13 mouse cellular contexts compared by ENCODE assay signal in the genomic region with DNA sequence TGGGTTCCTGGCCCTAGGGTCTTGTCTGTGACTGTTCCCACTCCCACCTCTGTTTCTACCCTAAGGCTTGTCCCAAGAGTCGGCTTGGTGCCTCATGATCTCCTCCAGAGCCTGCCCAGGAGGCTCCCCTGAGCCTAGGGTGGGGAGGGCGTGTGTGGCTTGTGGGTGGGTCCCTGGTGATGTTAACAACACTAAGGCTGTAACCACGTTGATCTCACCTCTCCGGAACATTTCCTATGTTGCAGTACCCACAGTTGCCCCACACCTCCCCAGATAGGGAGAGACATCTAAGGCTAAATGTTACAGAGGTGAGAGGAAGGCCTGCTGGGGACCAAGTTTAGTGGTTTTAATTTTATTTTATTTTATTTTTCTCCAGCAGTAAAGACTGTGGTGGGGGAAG.
"Had no signal": no experiment of that assay in that cellular context is flagged by ENCODE, and none has a peak within 500 bp of the region (broad histone marks: within the 10 kb centered on the region; RNA-seq: fewer than 3 reads in every experiment).

No protein-coding gene starts in this region.

- DNase-seq: kidney, adult 2 months; kidney, postnatal 25 days; layer of hippocampus, adult 9-11 months; liver; lung, adult 18-20 months; lung, postnatal 10 days; lung, postnatal 36 days; midbrain, embryonic 14.5 days; right cerebral cortex, postnatal 14 days; right cerebral cortex, postnatal 4 days; thymus, adult 18-20 months; thymus, postnatal 36 days had no signal

- ATAC-seq: liver, embryonic 12.5 days had no signal
